Mouse (Mus musculus) kidney, adult 18-20 months (tissue): ENCODE measurements at regions not wholly inside any gene's neighbourhood (a gene's known extent, or its start where the extent isn't known, plus 50 kb on each side); places are given as distances from the start of the nearest gene placed in this dataset.
A peak's percentile ranks its signal among the peaks of the same experiment; 100 is the strongest.
"Not testable (repeated sequence)": the region's sequence is repeated elsewhere in the genome, so short reads cannot be mapped to it uniquely, and the experiment has no call there.

Source experiments
- DNase-seq: peaks from one replicate; pipeline ENCODE4 v3.0.0; 2021

DNA sequence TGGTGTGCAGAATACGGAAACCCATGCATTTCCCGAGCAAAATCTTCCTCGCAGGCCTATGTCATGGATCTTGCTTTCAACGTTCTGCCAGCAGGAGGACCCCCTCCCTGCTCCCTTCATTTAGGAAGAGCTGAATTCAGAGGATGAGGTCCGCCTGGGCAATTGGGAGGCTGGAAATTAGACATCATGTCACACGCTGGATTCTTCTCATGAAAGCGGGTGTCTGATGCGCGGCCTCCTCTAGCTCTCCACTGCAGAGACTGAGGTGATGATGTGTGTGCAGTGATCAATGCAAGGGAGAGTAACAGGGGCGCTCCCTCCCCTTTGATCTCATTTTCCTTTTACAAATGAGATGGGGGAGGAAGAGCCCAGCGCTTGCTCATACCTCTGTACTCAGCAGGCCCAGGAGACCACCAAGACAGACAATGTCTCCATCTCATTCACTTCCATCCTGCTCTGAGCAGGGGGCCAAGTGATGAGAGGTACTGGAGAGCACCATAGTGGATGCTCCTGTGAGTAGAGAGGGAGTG is 230.8 kb upstream of the Pbx1 start:
- DNase-seq: no peak

DNA sequence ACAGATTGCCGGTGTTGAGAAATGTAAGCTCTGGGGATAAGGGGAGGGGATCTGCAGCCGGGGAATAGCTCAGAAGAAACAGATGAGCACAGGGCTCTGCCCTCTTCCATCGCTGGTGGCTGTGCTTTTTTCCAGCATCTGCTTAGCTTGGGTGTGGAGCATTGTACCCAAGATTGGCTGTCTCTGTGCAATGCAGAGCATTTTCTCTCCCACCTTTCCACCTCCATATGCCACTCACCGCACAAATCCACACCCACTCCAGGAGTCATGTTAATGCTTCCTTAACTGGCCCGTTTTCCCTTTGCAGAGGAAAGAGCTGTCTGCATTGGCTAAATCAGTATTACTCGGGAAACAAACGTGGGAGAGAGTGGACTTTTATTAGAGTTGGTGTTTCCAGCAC is 228.9 kb upstream of the Pbx1 start:
- no peak for DNase-seq

DNA sequence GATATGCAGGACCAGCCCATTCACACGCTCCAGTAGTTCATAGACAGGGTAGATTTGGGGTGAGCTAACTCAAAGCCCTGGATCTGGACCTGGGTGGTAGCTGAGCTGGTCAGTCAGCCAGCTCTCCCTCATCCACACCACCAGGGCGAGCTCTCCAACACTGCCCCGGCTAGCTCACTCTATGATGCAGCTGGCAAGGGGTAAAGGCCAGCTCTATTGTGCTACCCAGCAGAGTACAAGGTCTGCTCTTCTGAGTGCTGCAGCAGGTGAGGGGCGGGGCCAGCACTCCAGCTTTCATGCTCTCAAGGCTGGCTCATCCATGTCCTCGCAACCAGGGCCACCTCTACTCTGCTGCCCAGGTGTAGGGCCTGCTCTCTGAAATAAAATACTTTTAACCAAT is 227.5 kb upstream of the Pbx1 start:
- DNase-seq: no peak

DNA sequence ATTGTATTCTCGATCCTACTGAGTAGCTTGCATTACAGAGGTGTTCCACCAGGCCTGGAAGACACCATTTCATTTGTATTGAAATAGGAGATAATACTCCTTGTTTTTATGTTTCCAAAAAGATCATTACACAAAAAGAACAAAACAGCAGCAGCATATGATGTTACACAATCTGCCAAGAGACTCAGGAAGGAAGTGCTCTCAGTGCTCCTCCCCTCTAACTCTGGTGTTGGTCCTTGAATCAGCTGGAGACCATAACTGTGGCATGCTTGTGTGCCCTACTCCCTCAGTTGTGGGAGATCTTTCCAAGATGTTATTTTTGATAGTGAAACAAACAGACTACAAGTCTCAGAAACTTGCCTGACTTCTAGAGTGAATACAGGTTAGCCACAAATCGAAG is 200.8 kb upstream of the Pbx1 start:
- no peak for DNase-seq

DNA sequence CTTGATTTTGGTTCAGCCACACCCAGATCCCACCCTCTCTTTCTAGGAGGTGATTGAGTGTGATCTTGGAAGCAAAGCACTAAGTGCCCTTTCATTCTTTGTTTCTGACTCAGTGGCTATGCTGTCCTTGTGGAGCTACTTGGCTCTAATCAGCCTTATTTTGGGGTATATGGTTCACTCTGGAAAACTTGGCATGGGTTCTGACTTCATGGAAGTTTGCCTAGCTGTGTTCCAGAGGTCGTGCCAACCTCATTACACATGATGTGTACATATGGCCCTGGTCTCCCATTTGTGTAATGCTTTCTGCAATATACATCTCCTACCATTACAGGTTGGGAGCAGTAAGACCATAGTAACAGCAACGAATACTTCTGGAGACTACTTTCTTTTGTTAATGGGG is 199.9 kb upstream of the Pbx1 start:
- DNase-seq: no peak

DNA sequence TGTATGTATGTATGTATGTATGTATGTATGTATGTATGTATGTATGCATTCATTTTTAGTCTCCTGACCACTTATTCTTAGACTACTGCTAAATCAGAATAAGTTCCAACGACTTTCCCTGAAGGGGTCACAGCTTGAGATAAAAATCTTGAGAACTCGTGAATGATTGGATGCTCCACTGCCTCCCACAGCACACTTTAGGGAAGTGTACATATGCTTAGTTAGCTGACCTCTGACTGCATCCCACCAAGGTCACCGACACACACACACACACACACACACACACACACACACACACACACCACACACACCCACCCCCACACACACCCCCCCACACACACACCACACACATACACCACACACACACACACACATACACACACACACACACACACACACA is 169.9 kb upstream of the Pbx1 start:
- DNase-seq: not testable (repeated sequence)

DNA sequence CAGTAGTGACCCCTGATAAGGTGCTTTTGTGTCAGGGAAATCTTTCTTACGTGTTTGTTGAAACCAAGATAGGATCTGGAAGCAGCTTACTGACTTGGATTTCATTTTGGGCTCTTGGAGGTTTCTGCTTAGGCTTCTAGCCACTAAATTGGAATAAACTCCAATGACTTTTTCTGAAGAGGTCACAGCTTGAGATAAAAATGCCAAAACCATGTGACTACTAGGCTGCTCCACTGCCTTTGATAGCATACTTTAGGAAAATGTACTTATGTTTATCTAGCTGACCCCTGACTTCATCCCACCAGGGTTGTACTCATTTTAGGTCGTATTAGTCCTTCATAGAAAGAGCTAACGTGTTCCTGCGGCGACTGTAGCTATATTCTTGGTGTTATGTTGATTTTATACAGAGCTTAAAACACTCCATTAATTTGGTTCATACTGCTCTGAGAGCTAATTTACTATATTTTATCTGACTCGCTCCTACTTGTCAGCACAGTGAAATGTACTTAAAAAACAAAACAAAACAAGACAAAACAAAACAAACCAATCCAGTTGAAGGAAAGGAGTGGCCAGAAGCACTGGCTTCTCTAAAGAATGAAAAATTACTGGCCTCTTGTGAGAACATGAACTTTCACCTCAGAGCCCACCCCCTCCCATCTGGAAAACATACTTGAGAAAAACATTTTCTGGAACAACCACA is 168.5 kb upstream of the Pbx1 start:
- no peak for DNase-seq

DNA sequence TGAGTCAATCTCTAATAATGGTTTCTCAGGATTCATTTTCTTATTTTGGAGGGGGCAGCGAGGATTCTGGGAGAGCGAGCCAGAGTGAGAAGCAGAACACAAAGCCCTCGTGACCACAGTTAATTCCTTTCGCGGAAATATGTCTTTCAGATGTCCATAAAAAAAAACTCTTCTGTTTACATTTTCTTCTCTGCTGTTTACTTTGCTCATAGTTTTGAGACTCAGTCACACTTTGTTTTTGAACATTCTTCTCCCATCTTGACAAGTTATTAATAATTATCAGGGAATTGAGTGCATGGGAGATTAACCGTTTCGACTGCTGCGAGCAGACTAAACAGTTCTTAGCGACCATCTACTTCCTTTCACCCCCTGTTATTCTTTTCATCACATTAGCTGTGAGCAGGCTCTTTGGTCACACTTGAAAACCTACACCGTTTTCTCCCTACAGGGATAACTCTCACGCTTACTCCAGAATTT is 166.2 kb upstream of the Pbx1 start:
- no peak for DNase-seq

DNA sequence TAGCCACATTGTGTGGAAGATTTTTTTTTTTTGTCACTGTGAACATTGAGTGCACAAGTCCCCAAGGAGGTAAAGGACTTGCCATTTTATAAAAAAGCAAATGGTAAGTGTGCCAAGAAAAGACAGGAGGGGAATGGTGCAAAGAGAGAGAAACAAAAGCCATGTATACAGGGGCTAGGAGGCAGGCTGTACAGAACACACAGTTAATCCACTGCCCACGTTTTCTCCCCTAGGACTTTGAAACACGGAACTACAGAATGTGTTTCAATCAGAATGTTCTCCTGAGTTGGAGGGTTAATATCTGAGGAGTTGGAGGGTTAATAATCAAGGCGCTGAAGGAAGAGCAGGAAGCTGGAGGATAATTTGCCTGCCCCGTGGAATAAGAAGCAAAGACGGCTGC is 165.4 kb upstream of the Pbx1 start:
- DNase-seq: no peak

DNA sequence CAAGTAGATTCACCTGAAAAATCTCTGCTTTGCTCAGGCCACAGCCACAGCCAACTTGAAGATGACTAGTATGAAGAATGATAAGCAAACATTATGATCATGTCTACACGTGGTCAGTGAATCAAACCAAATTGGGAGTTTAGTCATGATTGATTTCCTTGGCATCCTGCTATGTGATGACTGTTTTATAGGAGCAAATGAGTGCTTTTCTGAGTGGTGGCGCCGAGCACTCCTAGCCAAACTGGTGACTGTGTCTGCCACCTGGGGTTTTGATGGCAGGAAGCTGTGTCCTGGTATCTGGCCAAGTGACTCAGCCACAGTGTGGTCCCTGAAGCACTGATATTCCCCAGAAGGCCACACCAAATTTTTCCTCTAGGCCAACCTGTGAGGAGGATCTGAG is 152.1 kb upstream of the Pbx1 start:
- DNase-seq: no peak

DNA sequence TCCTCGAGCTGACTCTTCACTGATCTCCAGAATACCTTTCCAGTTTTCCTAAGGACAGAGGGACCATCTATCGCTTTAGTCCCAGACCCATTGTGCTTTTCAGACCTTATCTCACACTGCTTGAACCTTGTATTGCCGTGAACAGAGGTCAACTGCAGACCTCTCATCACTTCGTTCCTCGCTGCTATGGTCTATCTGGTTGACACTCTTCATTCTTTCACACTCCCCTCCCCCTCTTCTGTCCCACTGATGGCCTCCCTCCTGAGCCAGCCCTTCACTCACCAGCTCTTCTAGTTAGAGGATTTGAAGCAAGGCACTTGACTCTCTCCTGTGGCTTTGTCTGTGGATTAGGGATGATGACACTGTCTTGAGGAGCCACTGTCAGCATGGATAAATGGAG is 150.4 kb upstream of the Pbx1 start:
- DNase-seq: no peak

DNA sequence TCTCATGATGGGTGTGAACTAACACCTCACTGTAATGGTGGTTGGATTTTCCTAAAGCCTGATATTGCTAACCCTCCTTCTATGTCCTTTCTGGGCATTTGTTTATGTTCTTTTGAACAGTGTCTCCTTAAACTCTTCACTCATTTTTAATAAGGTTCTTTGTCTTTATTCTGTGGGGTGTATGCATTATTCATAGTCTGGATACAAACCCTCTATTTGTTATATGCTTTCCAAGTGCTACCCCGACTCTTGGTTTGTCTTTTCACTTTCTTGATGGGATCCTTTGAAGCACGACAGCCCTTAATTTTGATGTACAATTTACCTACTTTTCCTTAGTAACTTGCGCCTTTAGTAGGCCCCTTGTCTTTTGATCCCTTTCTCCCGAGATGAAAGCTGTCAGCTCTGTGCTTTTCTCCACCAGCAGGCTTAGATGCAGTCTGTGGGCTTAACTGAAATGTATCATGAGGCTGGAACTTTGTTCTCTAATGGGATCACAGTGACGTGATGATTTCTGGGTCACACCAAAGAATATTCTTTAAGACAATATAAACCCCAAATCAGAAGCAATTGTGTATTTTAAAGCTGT is 138.0 kb upstream of the Pbx1 start:
- no peak for DNase-seq

DNA sequence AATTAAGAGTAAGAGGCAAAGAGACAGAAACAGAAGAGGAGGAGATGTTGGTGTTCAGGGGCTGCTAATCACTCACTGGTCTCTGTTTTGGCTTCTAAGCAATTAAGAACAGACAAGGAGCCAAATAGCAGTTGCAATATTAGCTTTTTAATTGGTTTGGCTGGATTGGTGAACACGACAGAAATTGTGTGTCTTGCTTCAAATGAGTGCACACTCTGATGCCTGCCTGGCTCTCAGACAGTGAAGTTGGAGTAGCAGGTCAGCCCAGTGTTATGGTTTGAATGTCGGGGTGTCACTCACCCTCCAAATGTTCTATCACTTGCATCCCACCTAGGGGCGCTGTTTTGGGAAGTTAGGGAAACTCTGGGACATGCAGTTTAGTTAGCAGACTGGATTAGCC is 120.3 kb upstream of the Pbx1 start:
- no peak for DNase-seq

DNA sequence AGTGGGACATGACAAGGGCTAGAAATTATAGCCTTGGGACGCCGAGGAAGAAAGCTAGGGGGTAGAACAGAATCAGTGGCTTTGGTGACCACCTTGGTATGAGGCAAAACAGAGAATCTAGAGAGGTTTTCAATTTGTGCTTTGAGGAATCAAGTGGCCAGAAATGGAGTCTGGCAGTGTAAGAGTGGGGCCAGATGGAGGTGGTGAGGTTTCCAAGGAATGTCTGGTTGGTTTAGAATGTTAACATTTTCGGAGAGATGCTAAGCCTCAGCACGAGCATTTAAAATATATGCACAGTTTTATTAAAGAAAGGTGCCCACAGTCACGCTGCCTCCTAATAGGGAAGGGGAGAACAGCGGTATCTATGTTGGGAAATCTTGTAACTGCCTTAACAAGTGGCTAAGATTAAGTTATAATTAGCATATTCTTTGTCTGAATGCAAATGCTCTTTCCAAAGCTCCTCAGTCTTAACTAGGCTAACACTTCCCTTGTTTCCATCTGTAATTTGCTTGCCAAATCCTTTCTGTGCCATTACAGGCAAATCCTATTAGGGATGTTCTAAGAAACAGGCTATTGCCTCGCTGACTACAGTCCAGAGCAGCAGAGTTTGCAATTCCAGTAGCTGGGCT is 117.9 kb upstream of the Pbx1 start:
- no peak for DNase-seq

DNA sequence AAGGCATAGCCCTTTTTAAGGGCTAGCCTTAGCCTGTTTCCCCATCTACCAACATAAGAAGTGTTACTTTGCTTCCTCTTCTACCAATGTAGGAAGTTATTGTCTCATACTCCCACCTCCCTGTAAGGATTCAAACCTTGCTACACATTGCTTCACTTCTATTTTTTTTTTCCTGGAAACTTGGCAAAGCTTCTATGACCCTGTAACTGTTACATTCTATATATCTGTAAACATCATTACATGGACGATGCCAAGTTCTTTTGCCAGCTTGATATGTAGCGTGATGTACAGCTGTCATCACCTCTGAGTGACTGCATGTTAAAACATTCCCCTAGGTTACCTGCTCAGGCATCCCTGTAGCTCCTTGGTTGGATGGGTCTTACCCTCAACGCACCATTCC is 114.1 kb upstream of the Pbx1 start:
- no peak for DNase-seq

DNA sequence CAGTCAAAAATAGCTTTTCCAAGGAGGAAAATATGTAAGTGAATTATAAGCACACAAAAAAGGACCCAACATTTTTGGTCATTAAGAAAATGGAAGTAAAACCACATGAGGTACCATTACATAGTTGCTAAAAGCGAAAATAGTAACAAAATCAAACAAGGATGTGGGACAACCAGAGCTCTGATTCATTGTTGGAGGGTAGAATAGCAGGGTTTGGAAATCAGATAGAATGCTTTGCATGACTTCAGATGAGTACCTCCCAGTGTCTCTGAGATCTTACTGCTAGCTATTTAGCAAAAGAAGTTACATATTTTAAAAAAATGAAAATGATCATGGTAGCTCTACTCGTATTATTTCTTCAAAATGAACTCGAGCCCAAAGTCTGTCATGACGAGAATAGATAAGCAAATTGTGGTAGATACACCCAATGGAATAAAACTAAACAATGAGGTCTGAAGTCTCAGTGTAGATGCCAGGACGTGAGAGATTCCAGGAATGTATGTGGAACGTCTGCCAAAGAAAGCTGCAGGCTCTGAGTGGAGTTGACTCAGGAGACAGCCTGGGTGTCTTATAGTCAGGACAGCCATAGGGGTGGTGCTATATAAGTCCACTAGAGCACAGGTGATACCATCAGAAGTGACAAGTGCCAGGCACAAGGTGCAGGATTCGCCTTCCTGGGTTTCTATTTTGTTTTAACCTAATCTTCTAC is 113.2 kb upstream of the Pbx1 start:
- no peak for DNase-seq

DNA sequence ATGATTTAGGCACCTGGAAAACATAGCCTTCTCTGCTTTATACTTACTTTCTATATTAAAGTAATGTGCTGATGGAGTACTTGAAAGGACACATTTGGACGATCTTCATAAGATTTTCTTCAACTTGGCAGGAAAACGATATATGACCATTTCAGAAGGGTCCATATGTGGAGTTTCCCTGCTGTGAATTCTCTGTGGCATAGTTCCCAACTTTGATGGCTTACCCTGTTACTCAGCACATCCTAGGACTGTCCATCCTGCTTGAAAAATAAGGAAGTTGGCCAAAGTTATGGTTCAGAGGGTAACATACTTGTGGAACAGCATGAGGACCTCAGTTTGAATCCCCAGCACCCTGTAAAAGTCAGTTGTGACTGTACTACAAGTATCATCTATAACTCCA is 109.2 kb upstream of the Pbx1 start:
- no peak for DNase-seq

DNA sequence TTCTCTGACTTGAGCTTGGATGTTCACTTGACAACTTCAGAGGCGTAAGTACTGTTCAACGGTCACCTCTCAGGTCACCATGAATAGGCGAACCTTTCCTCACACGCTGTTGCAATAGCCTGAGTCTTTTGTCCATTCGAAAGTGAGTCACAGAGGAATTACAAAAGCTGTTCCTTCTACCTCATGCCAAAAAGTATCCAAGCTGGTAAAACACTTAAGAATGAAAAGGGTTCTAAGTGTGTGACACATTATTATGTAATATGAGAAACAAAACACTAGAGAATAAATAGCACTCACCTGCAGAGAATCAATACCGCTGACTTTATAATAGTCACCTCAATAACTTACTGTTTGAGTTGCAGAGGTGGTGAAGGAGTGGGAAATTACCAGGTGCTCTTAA is 86.0 kb upstream of the Pbx1 start:
- no peak for DNase-seq

DNA sequence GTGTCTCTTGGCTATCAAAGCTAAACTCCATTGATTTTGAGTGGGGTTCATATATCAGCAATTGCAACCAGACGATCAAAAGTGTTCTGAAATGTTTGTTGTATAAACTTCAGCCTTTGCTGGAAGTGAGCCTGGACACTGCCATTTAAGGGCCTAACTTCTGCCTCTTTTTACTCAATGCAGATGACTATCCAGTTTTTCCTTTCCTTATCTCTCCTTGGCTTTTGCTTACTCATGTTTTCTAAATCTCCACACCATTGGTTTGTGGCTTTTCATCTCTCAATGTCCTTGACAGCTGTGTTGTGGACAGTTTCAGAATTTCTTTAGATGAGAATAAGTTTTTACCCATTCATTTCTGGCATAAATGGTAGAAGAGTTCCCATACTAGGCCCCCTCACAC is 74.3 kb upstream of the Pbx1 start:
- DNase-seq: no peak

DNA sequence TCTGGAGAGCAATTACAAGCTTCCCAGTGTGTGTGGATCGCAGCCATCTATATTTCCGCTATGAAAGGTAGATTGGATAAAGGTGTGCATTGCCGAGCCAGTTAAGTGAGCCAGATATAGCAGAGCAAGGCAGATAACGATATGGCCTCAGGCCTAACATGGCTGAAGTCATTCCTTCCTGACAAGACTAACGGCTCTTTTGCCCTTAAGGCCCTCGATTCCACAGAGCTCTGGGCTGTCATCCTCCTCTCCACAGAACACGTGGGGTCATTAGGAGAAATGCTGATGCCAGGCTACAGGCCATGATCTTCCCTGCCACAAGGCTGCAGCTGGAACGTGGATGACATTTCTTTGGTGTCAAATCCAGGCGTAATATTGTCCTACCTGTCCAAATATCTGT is 72.7 kb upstream of the Pbx1 start:
- no peak for DNase-seq

DNA sequence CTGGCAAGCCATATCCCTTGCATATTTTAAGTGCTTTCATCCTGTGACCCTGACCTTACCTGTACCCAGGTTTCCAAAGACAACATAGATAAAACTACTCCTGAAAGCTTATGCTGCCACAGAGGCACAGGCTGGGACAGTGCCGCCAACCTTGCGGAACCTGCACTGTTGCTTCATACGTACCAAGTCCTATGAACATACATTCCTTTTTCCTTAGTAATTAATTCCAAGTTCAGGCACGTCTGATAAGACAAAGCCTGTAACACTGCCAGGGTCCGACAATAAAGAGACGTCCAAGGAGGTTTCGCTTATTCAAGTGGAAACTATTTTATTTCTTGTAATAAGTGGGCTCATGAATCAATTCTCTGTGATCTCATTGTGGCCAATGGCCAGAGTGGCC is 70.2 kb upstream of the Pbx1 start:
- DNase-seq: peak; percentile 4

DNA sequence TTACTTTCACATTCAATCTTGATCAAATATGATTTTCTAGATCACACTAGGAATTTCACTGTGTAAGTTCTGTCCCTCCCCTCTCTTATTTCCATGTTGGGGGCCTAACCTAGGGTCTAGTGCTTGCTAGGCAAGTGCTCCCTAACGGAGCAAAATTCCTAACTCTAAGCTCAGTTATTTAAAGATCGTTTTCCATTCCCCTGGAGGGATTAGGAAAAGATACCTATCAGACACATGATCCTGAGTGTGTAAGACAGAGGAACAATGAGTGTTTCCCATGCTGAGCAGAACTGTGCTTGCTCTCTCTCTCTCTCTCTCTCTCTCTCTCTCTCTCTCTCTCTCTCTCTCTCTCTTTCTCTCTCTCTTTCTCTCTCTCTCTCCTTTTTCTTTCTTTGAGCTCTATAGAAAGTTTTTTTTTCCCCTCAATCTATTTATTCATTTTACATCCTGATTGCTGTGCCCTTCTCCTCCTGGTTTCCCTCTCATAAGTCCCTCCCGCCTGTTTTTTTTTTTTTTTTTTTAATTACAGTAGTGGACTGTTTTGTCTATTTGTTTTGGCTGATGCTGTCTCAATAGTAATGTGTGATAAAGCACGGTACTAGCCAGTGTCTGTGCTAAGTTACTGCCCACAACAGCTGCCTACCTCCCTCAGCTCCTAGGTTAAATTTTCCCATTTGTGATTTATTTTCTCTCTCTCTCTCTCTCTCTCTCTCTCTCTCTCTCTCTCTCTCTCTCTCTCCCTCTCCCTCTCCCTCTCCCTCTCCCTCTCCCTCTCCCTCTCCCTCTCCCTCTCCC is 69.5 kb upstream of the Pbx1 start:
- DNase-seq: no peak

DNA sequence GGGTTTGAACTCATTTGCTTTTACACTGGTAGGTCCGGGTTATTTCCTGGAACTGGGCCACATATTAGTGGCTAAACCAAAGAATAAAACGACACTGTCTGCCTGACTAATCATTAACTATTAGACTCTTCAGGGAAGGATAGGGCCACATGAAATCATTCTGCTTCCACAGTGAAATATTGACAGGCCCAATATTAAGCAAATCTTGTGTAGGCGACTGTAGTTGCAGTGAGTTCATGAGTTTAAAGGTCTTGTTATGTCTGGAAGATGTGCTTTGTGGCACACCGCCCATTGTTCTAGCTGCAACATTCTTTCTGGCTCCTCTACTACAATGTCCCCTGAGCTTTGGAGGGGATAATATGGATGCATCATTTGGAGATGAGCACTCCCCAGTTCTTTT is 65.7 kb upstream of the Pbx1 start:
- DNase-seq: peak; percentile 31
